Mouse (Mus musculus): ENCODE measurements around the gene Supt3.

Gene Supt3

GRCm38 (mm10) chr17:45118565-45119471 is 341.9 kb downstream of the Supt3 start:
- DNase-seq (ENCODE audit: extremely low read depth, low read depth, low spot score) = no peak

DNA sequence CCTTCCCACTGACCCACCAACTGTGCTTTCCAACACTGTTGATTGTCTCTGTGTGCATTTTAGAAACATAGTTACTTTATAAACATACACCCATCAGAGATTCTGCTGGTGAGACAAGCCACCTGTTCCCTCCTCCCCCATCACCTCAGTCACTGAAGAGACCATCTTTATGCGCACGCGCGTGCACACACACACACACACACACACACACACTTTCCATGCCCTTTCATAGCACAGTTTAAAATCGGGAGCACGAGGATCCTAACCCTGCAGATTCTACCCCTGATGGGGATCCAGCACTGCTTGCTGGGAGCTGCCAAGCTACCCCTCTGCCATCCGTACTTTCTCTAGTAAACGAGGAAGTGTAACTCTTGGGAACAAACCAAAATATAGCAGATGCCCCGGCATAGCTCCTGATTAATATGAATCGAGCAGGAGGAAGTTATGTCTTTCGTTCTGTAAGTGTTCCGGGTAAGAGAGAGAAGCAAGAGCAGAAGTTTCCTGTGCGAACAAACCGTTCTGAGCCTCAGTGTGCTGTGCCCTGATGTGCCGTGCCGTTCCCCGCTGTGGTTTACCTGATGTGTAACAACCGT is 342.8 kb downstream of the Supt3 start:
- no peak for DNase-seq (ENCODE audit: extremely low read depth, low read depth, low spot score)

- DNase-seq (ENCODE audit: extremely low read depth, low read depth, low spot score) = no peak
Observed at GRCm38 (mm10) chr17:45123856-45124255, 346.9 kb downstream of the Supt3 start.

DNA sequence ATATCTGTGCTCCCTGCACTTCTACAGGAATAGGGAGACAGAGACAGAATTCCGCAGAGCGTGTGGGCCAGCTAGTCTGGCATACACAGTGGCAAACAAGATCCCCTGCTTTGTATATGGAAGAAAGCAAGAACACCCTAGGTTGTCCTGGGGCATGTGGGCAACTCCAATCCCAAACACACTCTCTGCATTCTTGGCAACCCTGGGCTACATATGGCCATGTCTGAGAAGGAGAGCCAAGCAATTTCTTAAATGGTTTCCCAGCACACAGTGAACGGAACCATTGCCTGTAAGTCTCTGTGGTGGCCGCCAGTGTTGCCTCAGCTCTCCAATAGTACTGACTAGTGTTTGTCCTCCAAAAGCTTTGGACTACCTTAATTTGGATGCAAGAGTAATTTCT is 351.7 kb downstream of the Supt3 start:
- DNase-seq (ENCODE audit: extremely low read depth, low read depth, low spot score) = no peak

DNA sequence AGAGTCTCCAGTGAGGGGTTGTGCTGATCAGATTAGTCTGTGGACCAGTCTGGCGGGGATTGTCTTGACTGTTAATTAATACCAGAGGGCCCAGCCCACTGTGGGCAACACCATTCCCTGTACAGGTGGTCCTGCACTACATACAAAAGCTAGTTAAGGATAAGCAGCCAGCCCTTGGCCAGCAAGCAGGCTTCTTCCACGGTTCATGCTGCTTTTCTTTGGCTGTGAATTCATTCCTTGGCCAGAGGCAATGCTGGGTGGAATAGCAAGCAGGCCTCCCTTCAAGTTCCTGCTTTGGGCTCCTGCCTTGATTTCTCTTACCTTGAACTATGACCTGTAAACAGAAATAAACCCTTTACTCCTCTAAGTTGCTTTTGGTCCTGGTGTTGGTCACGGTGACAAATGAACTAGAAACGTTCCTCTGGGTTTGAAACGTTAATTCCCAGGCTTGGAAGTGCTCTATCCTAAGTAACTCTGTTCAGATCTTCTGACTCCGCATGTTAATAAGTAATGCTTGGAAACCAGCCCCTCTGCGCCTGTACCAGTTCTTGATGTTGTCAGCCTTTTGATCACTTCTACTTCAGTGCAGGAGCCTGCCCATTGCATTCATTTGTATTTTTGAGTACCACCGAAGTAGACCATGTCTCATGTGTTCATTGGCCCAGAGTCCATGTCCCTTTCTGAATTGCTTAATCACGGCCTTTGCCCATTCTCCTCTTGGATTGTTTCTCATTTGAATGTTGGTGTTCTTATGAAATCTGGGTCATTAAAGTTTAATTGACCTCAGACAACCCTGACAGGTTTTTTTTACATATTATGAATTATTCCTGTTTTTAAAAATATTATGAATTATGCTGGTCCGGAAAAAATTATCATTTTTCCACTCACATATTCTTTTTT is 356.8 kb downstream of the Supt3 start:
- DNase-seq (ENCODE audit: extremely low read depth, low read depth, low spot score) = no peak

DNA sequence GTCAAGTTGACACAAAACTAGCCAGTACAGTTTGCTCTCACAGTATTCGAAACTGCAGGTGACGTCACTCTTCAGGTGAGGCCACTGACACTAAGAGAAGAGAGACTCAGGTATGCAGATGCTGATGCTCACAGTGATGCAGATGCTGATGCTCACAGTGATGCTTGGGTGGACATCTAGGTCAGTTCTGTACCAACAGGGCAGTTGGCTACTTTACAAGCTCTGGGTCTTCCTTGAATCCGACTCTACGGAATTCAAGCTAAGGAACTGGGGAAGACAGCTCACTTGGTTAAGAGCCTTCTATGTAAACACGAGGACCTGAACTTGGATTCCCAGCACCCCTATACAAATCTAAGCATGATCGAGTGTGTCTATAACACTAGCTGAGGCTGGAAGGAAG is 359.5 kb downstream of the Supt3 start:
- no peak for DNase-seq (ENCODE audit: extremely low read depth, low read depth, low spot score)

GRCm38 (mm10) chr17:45143043-45143442 is 366.1 kb downstream of the Supt3 start:
- no peak for DNase-seq (ENCODE audit: extremely low read depth, low read depth, low spot score)

DNA sequence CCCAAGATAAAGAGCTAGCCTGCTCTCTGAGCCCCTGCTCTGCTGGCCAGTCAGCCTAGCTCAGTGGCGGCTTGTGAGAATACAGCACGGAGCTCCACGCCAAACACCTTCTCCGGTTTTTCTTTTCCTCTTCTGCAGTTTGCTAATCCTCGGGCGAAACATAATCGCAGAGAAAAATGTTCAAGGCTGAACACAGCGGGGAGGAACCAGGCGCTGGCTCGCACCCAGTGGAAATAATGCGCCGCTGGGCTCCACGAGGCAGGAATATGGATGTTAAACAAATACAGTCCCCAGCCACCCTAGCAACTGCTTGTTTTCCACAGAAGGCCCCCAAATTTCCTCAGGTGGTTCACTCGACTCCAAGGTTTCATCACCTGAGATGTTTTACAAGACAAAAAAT is 367.7 kb downstream of the Supt3 start:
- DNase-seq (ENCODE audit: extremely low read depth, low read depth, low spot score) = no peak

DNA sequence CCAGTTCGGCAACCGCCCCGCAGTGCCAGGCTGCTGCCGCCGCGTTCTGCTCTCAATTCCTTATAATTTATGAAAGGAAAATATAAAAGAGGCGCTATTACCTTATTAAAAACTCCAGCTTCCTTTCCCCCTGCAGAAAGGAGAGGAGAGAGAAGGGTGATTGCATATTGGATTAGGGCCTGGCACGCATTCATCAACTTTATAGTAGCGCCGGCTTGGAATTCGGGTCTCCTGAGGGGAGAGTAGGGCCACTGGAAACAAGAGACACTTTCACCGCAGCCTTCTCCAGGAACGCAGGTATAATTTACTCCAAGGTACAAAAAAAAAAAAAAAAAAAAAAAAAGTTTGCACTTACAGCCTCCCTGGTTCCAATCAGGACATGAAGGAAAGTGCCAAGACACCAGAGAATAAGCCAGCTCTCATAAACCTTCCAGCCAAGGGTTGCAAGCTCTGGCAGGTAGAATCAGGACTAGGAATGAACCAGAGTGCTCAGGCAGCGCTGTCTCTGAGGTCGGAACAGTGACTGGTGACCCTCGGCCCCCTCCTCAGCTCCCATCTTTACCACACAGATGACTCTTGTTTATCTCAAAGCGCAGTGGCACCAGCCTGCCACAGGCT is 374.5 kb downstream of the Supt3 start:
- no peak for DNase-seq (ENCODE audit: extremely low read depth, low read depth, low spot score)

DNA sequence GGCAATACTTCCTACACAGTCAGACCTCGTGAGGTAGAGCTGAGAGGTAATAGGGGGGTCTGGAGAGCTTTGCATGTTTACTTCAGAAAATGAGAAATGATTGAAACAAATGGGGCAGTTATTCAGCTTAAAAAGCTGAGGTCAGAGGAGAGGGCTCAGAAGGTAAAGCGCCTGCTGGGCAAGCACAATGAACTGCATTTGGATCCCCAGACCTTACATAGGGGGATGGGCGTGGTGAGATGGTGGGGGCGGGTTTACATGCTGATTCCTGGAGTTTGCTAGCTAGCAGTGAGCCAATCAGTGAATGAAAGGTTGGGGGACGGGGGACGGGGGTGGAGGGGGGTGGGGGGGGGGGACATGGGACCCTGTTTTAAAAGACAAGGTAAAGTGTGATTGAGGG is 376.8 kb downstream of the Supt3 start:
- no peak for DNase-seq (ENCODE audit: extremely low read depth, low read depth, low spot score)

GRCm38 (mm10) chr17:45158171-45158691 is 381.3 kb downstream of the Supt3 start:
- no peak for DNase-seq (ENCODE audit: extremely low read depth, low read depth, low spot score)

DNA sequence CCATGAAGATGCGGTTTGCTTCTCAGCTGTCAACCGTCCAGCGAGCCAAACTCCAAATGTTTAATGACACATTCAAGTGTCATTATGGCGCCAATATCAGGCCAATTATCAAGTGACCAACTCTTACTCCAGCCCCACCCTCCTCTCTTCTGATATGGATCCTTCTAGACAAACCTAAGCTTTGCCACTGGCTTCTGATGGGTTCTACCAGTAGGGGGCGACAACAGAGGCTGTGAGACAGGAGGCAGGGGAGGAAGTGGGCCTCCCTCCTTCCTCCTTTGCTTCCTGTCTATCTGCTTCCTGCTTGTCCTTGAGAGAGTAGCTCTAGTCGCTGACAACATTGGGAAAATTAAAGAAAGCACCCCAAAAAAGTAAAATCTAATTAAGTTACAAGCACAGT is 383.7 kb downstream of the Supt3 start:
- no peak for DNase-seq (ENCODE audit: extremely low read depth, low read depth, low spot score)

GRCm38 (mm10) chr17:45165741-45166140 is 388.8 kb downstream of the Supt3 start:
- no peak for DNase-seq (ENCODE audit: extremely low read depth, low read depth, low spot score)

All from fat pad, adult 2 months (tissue).